Mouse (Mus musculus): ENCODE measurements around the gene Apc2. TPM values are rescaled to one million over a fixed set of nuclear protein-coding genes. Genes with fewer than 3 reads are reported as not detected.

Gene Apc2
- polyA plus RNA-seq, 1 experiment = 54.9 TPM

GRCm38 (mm10) chr10:80314494-80315001, 18.8 kb downstream of the Apc2 start:
- no peak overlapping the region for H3K27ac ChIP-seq (ENCODE audit: insufficient read depth, low read length)

GRCm38 (mm10) chr10:80315315-80315714, 19.5 kb downstream of the Apc2 start:
- Histone ChIP-seq H3K4me3 (ENCODE audit: insufficient read depth, low read length) (no peak overlapping the region), H3K27ac (ENCODE audit: insufficient read depth, low read length) (no peak overlapping the region), H3K4me1 (ENCODE audit: control insufficient read depth, insufficient read depth, low read length) (peaks cover 5% of the 10 kb centered on the region)
- TF ChIP-seq POLR2A (IDR thresholded peaks at IDR 0.05; ENCODE audit: extremely low read depth, insufficient read depth, low read length) (no peak), CTCF (IDR thresholded peaks at IDR 0.05; ENCODE audit: extremely low read depth, insufficient read depth, low read length) (no peak)

More at GRCm38 (mm10) chr10:80314494-80315001, 18.8 kb downstream of the Apc2 start:
- no peak for TF ChIP-seq POLR2A (IDR thresholded peaks at IDR 0.05; ENCODE audit: extremely low read depth, insufficient read depth, low read length)
- no peak for TF ChIP-seq CTCF (IDR thresholded peaks at IDR 0.05; ENCODE audit: extremely low read depth, insufficient read depth, low read length)
- H3K4me3 ChIP-seq (ENCODE audit: insufficient read depth, low read length) = no peak overlapping the region
- peaks cover 4% of the 10 kb centered on the region for H3K4me1 ChIP-seq (ENCODE audit: control insufficient read depth, insufficient read depth, low read length)

GRCm38 (mm10) chr10:80316359-80316781, 20.6 kb downstream of the Apc2 start:
- no peak overlapping the region for H3K4me3 ChIP-seq (ENCODE audit: insufficient read depth, low read length)
- H3K27ac ChIP-seq (ENCODE audit: insufficient read depth, low read length) = peak overlapping the region; percentile 0; the same call in 1 of the 2 replicates
- no peak for TF ChIP-seq CTCF (IDR thresholded peaks at IDR 0.05; ENCODE audit: extremely low read depth, insufficient read depth, low read length)
- peaks cover 5% of the 10 kb centered on the region for H3K4me1 ChIP-seq (ENCODE audit: control insufficient read depth, insufficient read depth, low read length)

- no peak overlapping the region for H3K27ac ChIP-seq (ENCODE audit: insufficient read depth, low read length)
- TF ChIP-seq CTCF (IDR thresholded peaks at IDR 0.05; ENCODE audit: extremely low read depth, insufficient read depth, low read length) = no peak
- no peak for TF ChIP-seq POLR2A (IDR thresholded peaks at IDR 0.05; ENCODE audit: extremely low read depth, insufficient read depth, low read length)
- H3K4me1 ChIP-seq (ENCODE audit: control insufficient read depth, insufficient read depth, low read length) = peaks cover 5% of the 10 kb centered on the region
- no peak overlapping the region for H3K4me3 ChIP-seq (ENCODE audit: insufficient read depth, low read length)
Observed at GRCm38 (mm10) chr10:80317011-80317410, 21.2 kb downstream of the Apc2 start.

- TF ChIP-seq CTCF (IDR thresholded peaks at IDR 0.05; ENCODE audit: extremely low read depth, insufficient read depth, low read length) (no peak), POLR2A (IDR thresholded peaks at IDR 0.05; ENCODE audit: extremely low read depth, insufficient read depth, low read length) (peak; percentile 59; the same call in 1 of the 2 replicates)
- H3K4me1 ChIP-seq (ENCODE audit: control insufficient read depth, insufficient read depth, low read length) = peaks cover 5% of the 10 kb centered on the region
- H3K27ac ChIP-seq (ENCODE audit: insufficient read depth, low read length) = no peak within 1 kb of the TSS
- H3K4me3 ChIP-seq (ENCODE audit: insufficient read depth, low read length) = peak within 1 kb of the TSS; percentile 59
Observed at GRCm38 (mm10) chr10:80320340-80320760, 24.6 kb downstream of the Apc2 start, which contains the start of gene 2310011J03Rik. TSS of gene 2310011J03Rik (minus strand) at chr10:80320537.

- TF ChIP-seq POLR2A (IDR thresholded peaks at IDR 0.05; ENCODE audit: extremely low read depth, insufficient read depth, low read length) (no peak), CTCF (IDR thresholded peaks at IDR 0.05; ENCODE audit: extremely low read depth, insufficient read depth, low read length) (no peak)
- H3K4me1 ChIP-seq (ENCODE audit: control insufficient read depth, insufficient read depth, low read length) = peaks cover 5% of the 10 kb centered on the region
- H3K27ac ChIP-seq (ENCODE audit: insufficient read depth, low read length) = no peak overlapping the region
- H3K4me3 ChIP-seq (ENCODE audit: insufficient read depth, low read length) = no peak overlapping the region; the same call in 1 of the 2 replicates
Observed at GRCm38 (mm10) chr10:80321014-80321669, 25.4 kb downstream of the Apc2 start.

- TF ChIP-seq POLR2A (IDR thresholded peaks at IDR 0.05; ENCODE audit: extremely low read depth, insufficient read depth, low read length) (no peak), CTCF (IDR thresholded peaks at IDR 0.05; ENCODE audit: extremely low read depth, insufficient read depth, low read length) (no peak)
- Histone ChIP-seq H3K4me1 (ENCODE audit: control insufficient read depth, insufficient read depth, low read length) (peaks cover 5% of the 10 kb centered on the region), H3K4me3 (ENCODE audit: insufficient read depth, low read length) (no peak overlapping the region), H3K27ac (ENCODE audit: insufficient read depth, low read length) (no peak overlapping the region)
Observed at GRCm38 (mm10) chr10:80321670-80322581, 26.1 kb downstream of the Apc2 start.

GRCm38 (mm10) chr10:80322811-80323211, 27.0 kb downstream of the Apc2 start:
- Histone ChIP-seq H3K4me3 (ENCODE audit: insufficient read depth, low read length) (peak overlapping the region; percentile 67; the same call in 1 of the 2 replicates), H3K27ac (ENCODE audit: insufficient read depth, low read length) (0 out of 2 replicates have a peak overlapping the region, but pooled peaks have one; percentile 9), H3K4me1 (ENCODE audit: control insufficient read depth, insufficient read depth, low read length) (peaks cover 5% of the 10 kb centered on the region)
- TF ChIP-seq POLR2A (IDR thresholded peaks at IDR 0.05; ENCODE audit: extremely low read depth, insufficient read depth, low read length) = no peak
- no peak for TF ChIP-seq CTCF (IDR thresholded peaks at IDR 0.05; ENCODE audit: extremely low read depth, insufficient read depth, low read length)

All from cortical plate, adult 2 months (tissue).